Mouse (Mus musculus): ENCODE results near the gene Srr.

Srr gene

GRCm38 (mm10) chr11:74857756-74858155, 68.0 kb downstream of the Srr start:
- no peak for DNase-seq
